Mouse (Mus musculus) G1E (cell line): ENCODE measurements around the gene Tubg2.

Experiments used
- CTCF ChIP-seq: IDR thresholded peaks from 2 replicates; pipeline ENCODE4 v1.5.1; 2012; ENCODE audit warnings: low read depth, low read length, inconsistent platforms, mixed read lengths
- POLR2AphosphoS5 ChIP-seq: IDR thresholded peaks from 2 replicates; pipeline ENCODE4 v1.6.1; 2012; ENCODE audit warnings: low read depth, low read length, inconsistent platforms; ENCODE audit not compliant: insufficient replicate concordance

- no peak for TF ChIP-seq CTCF
- no peak for TF ChIP-seq POLR2AphosphoS5
Measured at GRCm38 (mm10) chr11:101189495-101190180, 33.9 kb downstream of the Tubg2 start.
